Mouse (Mus musculus) left cerebral cortex, postnatal 36 days (tissue): ENCODE results near the gene Slc1a1. TPM values are rescaled to one million over a fixed set of nuclear protein-coding genes. Genes with fewer than 3 reads are reported as not detected.

ENCODE experiments used
- total RNA-seq, 2 experiments: library from RNA; stranded (reverse); gene quantifications; 2 replicates each; pipeline ENCODE4 v1.2.3; 2021

Gene Slc1a1
- total RNA-seq, 2 experiments from 2014 or later = 104 to 120 TPM

Other genes with a start within 250 kb of the Slc1a1 start
- 1 to 10 TPM; 4.4 to 7.2 TPM for gene Glis3, start 155.0 kb upstream of the Slc1a1 start, total RNA-seq
- 10 to 100 TPM; 51.2 to 53.9 TPM for gene Plpp6, start 128.9 kb downstream of the Slc1a1 start, total RNA-seq
- gene 4430402I18Rik, start 132.8 kb downstream of the Slc1a1 start, total RNA-seq = 1 to 10 TPM; 6.0 to 8.7 TPM
- 100 to 1,000 TPM in 1 of 2 experiments, 10 to 100 TPM in 1; 88.0 to 112 TPM for gene Cdc37l1, start 155.3 kb downstream of the Slc1a1 start, total RNA-seq
- gene Ak3, start 212.9 kb downstream of the Slc1a1 start, total RNA-seq = 10 to 100 TPM; 56.1 to 59.5 TPM